Mouse (Mus musculus): ENCODE results near the gene Vsig10l.

- TF ChIP-seq CTCF (IDR thresholded peaks at IDR 0.05; ENCODE audit: low read depth, low read length) (no peak), EP300 (IDR thresholded peaks at IDR 0.05; ENCODE audit: insufficient read depth, low read depth, low read length) (no peak)
Measured at GRCm38 (mm10) chr7:43488646-43489045, 25.7 kb downstream of the Vsig10l start.
